Mouse (Mus musculus): ENCODE measurements around the gene Olfr3.

- no peak for TF ChIP-seq POLR2A (IDR thresholded peaks at IDR 0.05; ENCODE audit: low read depth, low read length)
- no peak for TF ChIP-seq CTCF (IDR thresholded peaks at IDR 0.05; ENCODE audit: borderline replicate concordance, insufficient read depth, low read length)
These were observed at the start of gene Olfr3 for GRCm38 (mm10) chr2:36816932-36817331.

Measured in embryonic fibroblast, embryonic 13.5 days (primary cell).